In genomic region chr5:25025309-25026019, GRCm38 (mm10) we compare ENCODE assay signal across 8 mouse cellular contexts.
DNase-seq lines count a peak whose midpoint lies in the region; ATAC-seq and TF ChIP-seq lines count a peak whose summit lies in the region.

No protein-coding gene starts in this region.

- H3K27ac ChIP-seq in heart, postnatal 0 days (ENCODE audit: low read depth): peak overlapping the region; percentile 74

- no peaks in the 10 kb centered on the region; the same call in 1 of the 2 replicates for H3K36me3 ChIP-seq in heart, postnatal 0 days (replicated peaks; ENCODE audit: control insufficient read depth, insufficient read depth, low read length)

- WGBS in heart, postnatal 0 days: 31% methylated on average over 12 of the region's 12 CpGs

- no peak overlapping the region for H3K4me3 ChIP-seq in heart, postnatal 0 days (ENCODE audit: low read depth, low read length)

- H3K4me2 ChIP-seq in heart, postnatal 0 days (ENCODE audit: low read depth, low read length): 0 out of 2 replicates have a peak overlapping the region, but pooled peaks have one; percentile 9

- peak; percentile 44 to 70 for DNase-seq in adrenal gland, adult (ENCODE audit: inconsistent age in 2 of 2, low spot score in 1 of 2)
- DNase-seq in adrenal gland, postnatal 4 days (ENCODE audit: low spot score in 2 of 2): no peak
- DNase-seq in adrenal gland, postnatal 25 days: peak; percentile 35
- DNase-seq in heart, postnatal 0 days (ENCODE audit: low spot score): peak; percentile 53
- peak; percentile 78 for DNase-seq in lung, postnatal 10 days
- DNase-seq in spleen, adult 18-20 months: no peak
- no peak for DNase-seq in right cerebral cortex, postnatal 25 days
- DNase-seq in thymus, postnatal 36 days: no peak

- ATAC-seq in heart, postnatal 0 days (ENCODE audit: insufficient read depth, low read depth): peak; percentile 63

- no peaks in the 10 kb centered on the region for H3K9me3 ChIP-seq in heart, postnatal 0 days (replicated peaks; ENCODE audit: control insufficient read depth, low read length)

- peaks cover 16% of the 10 kb centered on the region; the same call in 1 of the 2 replicates for H3K4me1 ChIP-seq in heart, postnatal 0 days (ENCODE audit: control insufficient read depth, insufficient read depth)

- no peak for TF ChIP-seq CTCF in heart, postnatal 0 days (IDR thresholded peaks at IDR 0.05; ENCODE audit: low read depth)

- no peaks in the 10 kb centered on the region for H3K27me3 ChIP-seq in heart, postnatal 0 days (ENCODE audit: control insufficient read depth, insufficient read depth, low read length)

- peak overlapping the region; percentile 45; the same call in 1 of the 2 replicates for H3K9ac ChIP-seq in heart, postnatal 0 days (replicated peaks; ENCODE audit: low read depth, low read length)

- TF ChIP-seq EP300 in heart, postnatal 0 days (IDR thresholded peaks at IDR 0.05; ENCODE audit: low read depth): no peak

Comparison
In these comparisons a context has a peak if more than half of its experiments do, and no peak if none do; other contexts are left out.
1. DNase-seq: peak in adrenal gland, adult (2 of 2), adrenal gland, postnatal 25 days (single experiment), heart, postnatal 0 days (single experiment) and lung, postnatal 10 days (single experiment); none in adrenal gland, postnatal 4 days (0 of 2), spleen, adult 18-20 months (0 of 2), right cerebral cortex, postnatal 25 days (single experiment) and thymus, postnatal 36 days (0 of 2).